Mouse (Mus musculus) splenic B cell, adult 2 months (primary cell): ENCODE measurements around the gene Opa3.

Experiments used
- DNase-seq: peaks from one replicate; pipeline ENCODE4 v3.0.0-alpha.2; 2011; ENCODE audit warnings: low read depth, low spot score
- H3K27me3 ChIP-seq: 2 replicates; pipeline ENCODE4 v1.6.1; 2012; ENCODE audit warnings: mild to moderate bottlenecking, low read length, moderate library complexity, mixed read lengths; ENCODE audit not compliant: control insufficient read depth, poor library complexity, insufficient read depth, severe bottlenecking
- H3K36me3 ChIP-seq: 2 replicates; pipeline ENCODE4 v1.6.1; 2012; ENCODE audit warnings: mild to moderate bottlenecking, low read length, moderate library complexity, mixed read lengths; ENCODE audit not compliant: control insufficient read depth, poor library complexity, insufficient read depth, severe bottlenecking

Opa3 gene

GRCm38 (mm10) chr7:19208944-19209472, 19.1 kb upstream of the Opa3 start:
- Histone ChIP-seq H3K36me3 (0 out of 2 replicates have a peak, but pooled peaks cover 1% of the 10 kb centered on the region), H3K27me3 (no peaks in the 10 kb centered on the region; the same call in 1 of the 2 replicates)
- no peak for DNase-seq

- H3K36me3 ChIP-seq = no peaks in the 10 kb centered on the region
- no peak for DNase-seq
- H3K27me3 ChIP-seq = no peaks in the 10 kb centered on the region; the same call in 1 of the 2 replicates
These were observed 18.6 kb upstream of the Opa3 start for GRCm38 (mm10) chr7:19209494-19209893.

- peak; percentile 30 for DNase-seq
- no peaks in the 10 kb centered on the region for H3K36me3 ChIP-seq
- no peaks in the 10 kb centered on the region; the same call in 1 of the 2 replicates for H3K27me3 ChIP-seq
These were observed 18.1 kb upstream of the Opa3 start for GRCm38 (mm10) chr7:19210010-19210409.

GRCm38 (mm10) chr7:19211041-19211675, 17.0 kb upstream of the Opa3 start:
- Histone ChIP-seq H3K36me3 (no peaks in the 10 kb centered on the region), H3K27me3 (no peaks in the 10 kb centered on the region; the same call in 1 of the 2 replicates)
- DNase-seq = no peak

- H3K27me3 ChIP-seq = no peaks in the 10 kb centered on the region; the same call in 1 of the 2 replicates
- no peaks in the 10 kb centered on the region for H3K36me3 ChIP-seq
- no peak for DNase-seq
These were observed 16.0 kb upstream of the Opa3 start, which contains the start of gene Gpr4 for GRCm38 (mm10) chr7:19211996-19212755. Gene Gpr4 (plus strand): TSS chr7:19212538.

GRCm38 (mm10) chr7:19213385-19213784, 14.7 kb upstream of the Opa3 start:
- no peak for DNase-seq
- Histone ChIP-seq H3K27me3 (no peaks in the 10 kb centered on the region; the same call in 1 of the 2 replicates), H3K36me3 (no peaks in the 10 kb centered on the region)

- H3K36me3 ChIP-seq = no peaks in the 10 kb centered on the region
- no peak for DNase-seq
- H3K27me3 ChIP-seq = no peaks in the 10 kb centered on the region; the same call in 1 of the 2 replicates
These were observed 13.8 kb upstream of the Opa3 start for GRCm38 (mm10) chr7:19214369-19214768.

- no peak for DNase-seq
- no peaks in the 10 kb centered on the region; the same call in 1 of the 2 replicates for H3K27me3 ChIP-seq
- no peaks in the 10 kb centered on the region for H3K36me3 ChIP-seq
These were observed 13.2 kb upstream of the Opa3 start for GRCm38 (mm10) chr7:19214940-19215339.

- Histone ChIP-seq H3K36me3 (no peaks in the 10 kb centered on the region), H3K27me3 (no peaks in the 10 kb centered on the region; the same call in 1 of the 2 replicates)
- peak; percentile 37 for DNase-seq
These were observed 10.6 kb upstream of the Opa3 start for GRCm38 (mm10) chr7:19217492-19217891.

- Histone ChIP-seq H3K27me3 (no peaks in the 10 kb centered on the region), H3K36me3 (no peaks in the 10 kb centered on the region)
- DNase-seq = peak; percentile 22
These were observed 10.2 kb upstream of the Opa3 start for GRCm38 (mm10) chr7:19217944-19218343.

GRCm38 (mm10) chr7:19220061-19220460, 8.1 kb upstream of the Opa3 start:
- DNase-seq = peak; percentile 45
- Histone ChIP-seq H3K27me3 (no peaks in the 10 kb centered on the region), H3K36me3 (no peaks in the 10 kb centered on the region)

- Histone ChIP-seq H3K27me3 (no peaks in the 10 kb centered on the region), H3K36me3 (no peaks in the 10 kb centered on the region)
- no peak for DNase-seq
These were observed 5.9 kb upstream of the Opa3 start for GRCm38 (mm10) chr7:19222189-19222588.

- no peak for DNase-seq
- no peaks in the 10 kb centered on the region for H3K36me3 ChIP-seq
- no peaks in the 10 kb centered on the region for H3K27me3 ChIP-seq
These were observed 5.3 kb upstream of the Opa3 start for GRCm38 (mm10) chr7:19222875-19223274.

GRCm38 (mm10) chr7:19224933-19225332, 3.2 kb upstream of the Opa3 start:
- no peaks in the 10 kb centered on the region for H3K36me3 ChIP-seq
- DNase-seq = no peak
- H3K27me3 ChIP-seq = no peaks in the 10 kb centered on the region
